Mouse (Mus musculus) small intestine, adult 2 months (tissue): ENCODE measurements around the gene Ints6l.

Experiments used
- CTCF ChIP-seq: fragments of 200-500 bp; IDR thresholded peaks from 2 replicates; pipeline ENCODE4 v1.5.1; 2012; ENCODE audit warnings: low read depth, mild to moderate bottlenecking, control low read depth, inconsistent platforms, low read length, moderate library complexity, mixed read lengths; ENCODE audit not compliant: insufficient replicate concordance, insufficient read length; ENCODE audit errors: extremely low read depth
- POLR2A ChIP-seq: fragments of 200-500 bp; IDR thresholded peaks from 2 replicates; pipeline ENCODE4 v1.6.1; 2012; ENCODE audit warnings: low read depth, mild to moderate bottlenecking, control low read depth, inconsistent platforms, low read length, moderate library complexity

DNA sequence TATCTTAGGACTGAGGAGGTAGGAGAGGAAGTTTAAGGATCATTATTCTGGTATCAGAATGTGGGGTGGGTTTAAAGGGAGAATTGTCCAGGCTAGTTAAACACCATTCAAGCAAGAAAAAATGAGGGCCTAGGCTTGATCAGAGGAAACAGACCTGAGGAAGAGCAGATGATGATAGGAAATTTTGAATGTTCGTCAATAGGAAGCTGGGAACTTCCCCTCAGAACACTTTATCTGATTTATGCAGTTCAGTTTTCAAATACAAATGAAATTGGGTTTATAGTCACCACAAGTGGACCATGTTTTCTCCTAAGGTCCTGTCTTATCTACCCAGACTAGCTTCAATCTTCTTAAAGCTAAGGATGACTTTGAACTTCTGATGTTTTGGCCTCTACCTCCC is 49.2 kb upstream of the Ints6l start:
- TF ChIP-seq POLR2A (no peak), CTCF (no peak)
